Mouse (Mus musculus) spleen, adult 12 weeks (tissue): Measurements from ENCODE around the gene Fbxo11.
A peak's percentile ranks its signal among the peaks of the same experiment; 100 is the strongest.
"Not testable (repeated sequence)": the region's sequence is repeated elsewhere in the genome, so short reads cannot be mapped to it uniquely, and the experiment has no call there.

Source experiments
- DNase-seq: peaks from one replicate; pipeline ENCODE4 v3.0.0; 2022; ENCODE audit warnings: low spot score

Fbxo11 gene

GRCm38 (mm10) chr17:88006956-88007355, 58.1 kb downstream of the Fbxo11 start:
- no peak for DNase-seq

- no peak for DNase-seq
Observed at GRCm38 (mm10) chr17:88004892-88005291, 60.2 kb downstream of the Fbxo11 start.

DNA sequence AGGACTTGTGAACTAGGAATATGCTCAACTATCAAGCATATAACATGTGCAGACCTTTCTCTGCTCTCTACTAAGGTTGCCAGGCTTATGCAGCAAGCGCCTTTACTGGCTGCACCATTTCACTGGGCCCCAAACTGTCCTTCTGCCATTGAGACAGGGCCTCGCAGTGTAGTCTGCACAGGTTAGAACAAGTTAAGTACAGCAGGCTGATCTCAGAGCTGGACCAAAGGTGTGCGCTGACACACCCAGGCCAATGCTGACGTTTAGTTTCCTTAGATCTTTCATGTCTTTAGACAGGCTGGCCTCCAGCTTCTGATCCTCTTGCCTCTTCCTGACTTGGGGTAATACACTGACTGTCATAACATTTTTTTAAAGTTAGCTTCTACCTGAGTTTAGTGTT, 67.3 kb downstream of the Fbxo11 start:
- no peak for DNase-seq

DNA sequence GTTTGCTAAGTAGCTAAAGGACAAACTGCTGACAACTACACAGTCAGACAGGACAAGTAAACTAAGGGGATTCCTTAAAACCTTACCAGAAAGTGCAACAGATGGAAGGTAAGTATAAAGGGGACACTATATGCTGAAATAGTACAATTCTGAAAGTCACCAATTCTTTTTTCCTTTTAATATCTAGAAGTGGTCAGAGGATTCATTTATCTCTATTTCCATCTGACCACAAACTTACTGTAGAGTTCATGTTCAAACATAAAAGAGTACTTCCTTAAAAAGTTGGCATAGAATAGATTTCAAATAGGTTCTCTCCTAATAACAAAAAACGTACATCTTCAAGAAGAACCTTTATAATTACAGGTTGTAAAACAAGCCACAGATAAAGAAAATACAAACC, 71.8 kb downstream of the Fbxo11 start:
- DNase-seq, result no peak

- no peak for DNase-seq
Observed at GRCm38 (mm10) chr17:87992154-87992553, 72.9 kb downstream of the Fbxo11 start.

GRCm38 (mm10) chr17:87987507-87987906, 77.6 kb downstream of the Fbxo11 start:
- DNase-seq, result no peak

DNA sequence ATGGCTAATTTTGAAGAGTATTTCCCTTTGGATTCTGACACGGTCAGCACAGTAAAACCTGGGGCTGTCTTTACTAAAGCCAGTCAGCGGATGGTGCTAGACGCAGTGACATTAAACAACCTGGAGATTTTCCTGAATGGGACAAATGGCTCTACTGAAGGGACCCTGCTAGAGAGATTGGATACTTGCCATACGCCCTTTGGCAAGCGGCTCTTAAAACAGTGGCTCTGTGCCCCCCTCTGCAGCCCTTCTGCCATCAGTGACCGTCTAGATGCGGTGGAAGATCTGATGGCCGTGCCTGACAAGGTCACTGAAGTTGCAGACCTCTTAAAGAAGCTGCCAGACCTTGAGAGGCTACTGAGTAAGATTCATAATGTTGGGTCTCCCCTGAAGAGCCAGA, 79.2 kb downstream of the Fbxo11 start:
- DNase-seq, result no peak

GRCm38 (mm10) chr17:87984440-87985214, 80.5 kb downstream of the Fbxo11 start:
- no peak for DNase-seq

DNA sequence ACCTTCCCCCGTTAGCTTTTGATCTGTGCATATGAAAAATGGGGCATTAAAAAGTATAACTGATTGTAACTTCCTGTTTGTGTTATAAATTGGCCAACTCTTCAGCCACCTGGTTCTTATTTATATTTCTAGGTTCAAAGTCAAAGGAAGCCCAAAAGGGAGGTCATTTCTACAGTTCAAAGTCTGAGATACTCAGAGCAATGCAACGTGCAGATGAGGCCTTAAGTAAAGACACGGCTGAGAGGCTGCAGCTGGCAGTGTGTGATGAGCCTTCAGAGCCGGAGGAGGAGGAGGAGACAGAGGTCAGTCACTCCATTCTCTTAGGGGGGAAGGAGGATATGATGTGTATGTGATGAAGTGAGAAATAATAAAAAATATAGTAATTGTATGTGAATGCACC, 81.8 kb downstream of the Fbxo11 start:
- no peak for DNase-seq

DNA sequence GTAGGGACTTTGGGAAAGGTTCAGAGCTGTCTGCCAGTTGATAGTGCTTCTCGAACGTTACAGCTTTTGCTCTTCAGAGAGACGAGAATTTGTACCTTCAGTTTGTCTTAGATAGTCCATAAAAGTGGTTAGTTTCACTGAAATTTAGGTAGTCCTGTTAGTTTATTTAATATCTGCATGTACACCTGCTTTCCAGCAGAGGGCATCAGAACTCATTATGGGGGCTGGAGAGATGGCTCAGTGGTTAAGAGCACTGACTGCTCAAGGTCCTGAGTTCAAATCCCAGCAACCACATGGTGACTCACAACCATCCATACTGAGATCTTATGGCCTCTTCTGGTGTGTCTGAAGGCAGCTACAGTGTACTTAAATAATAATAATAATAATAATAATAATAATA, 83.0 kb downstream of the Fbxo11 start:
- DNase-seq, result no peak

DNA sequence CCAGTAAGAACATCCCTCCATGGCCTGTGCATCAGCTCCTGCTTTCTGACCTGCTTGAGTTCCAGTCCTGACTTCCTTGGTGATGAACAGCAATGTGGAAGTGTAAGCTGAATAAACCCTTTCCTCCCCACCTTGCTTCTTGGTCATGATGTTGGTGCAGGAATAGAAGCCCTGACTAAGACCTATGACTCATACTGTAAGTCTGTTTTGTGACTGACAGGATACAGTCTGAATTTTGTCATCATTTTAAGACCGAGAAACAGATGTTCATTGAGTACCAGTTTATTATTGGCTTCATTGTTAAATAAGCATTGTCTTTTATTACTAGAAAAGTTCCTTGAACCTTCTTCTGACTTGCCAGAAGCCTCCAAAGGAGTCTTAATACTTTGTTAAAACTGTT, 85.4 kb downstream of the Fbxo11 start:
- not testable (repeated sequence) for DNase-seq

- DNase-seq, result not testable (repeated sequence)
Observed at GRCm38 (mm10) chr17:87976927-87977326, 88.2 kb downstream of the Fbxo11 start.

- DNase-seq, result no peak
Observed at GRCm38 (mm10) chr17:87976154-87976806, 88.8 kb downstream of the Fbxo11 start.

- DNase-seq, result peak; percentile 54
Observed at GRCm38 (mm10) chr17:87975229-87975853, 89.8 kb downstream of the Fbxo11 start.

DNA sequence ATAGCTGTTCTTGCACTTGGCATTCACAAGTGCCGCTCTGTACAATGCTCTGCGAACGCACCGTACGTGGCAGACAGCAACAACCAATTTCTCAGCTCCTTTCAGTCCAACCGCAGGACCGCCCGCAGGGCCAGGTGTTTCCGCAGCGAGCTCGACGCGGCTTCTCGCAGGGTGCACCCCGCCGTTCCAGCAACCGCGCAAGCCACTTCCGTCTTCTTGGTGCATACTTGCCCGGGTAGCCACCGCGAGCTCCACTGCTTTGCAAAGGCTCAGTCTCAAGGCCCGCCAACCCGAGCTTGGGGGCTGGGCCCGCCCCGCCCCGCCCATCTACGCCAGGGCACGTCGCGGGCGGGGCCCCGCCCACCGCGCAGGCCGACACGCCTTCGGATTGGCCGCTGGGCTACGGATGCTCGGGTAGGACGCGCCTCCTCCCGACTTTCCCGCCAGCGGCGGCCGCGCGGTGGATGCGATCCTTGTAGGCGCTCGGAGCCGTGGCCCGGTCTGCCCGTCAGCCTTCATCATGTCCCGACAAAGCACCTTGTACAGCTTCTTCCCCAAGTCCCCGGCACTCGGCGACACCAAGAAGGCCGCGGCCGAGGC, 90.4 kb downstream of the Fbxo11 start, which contains the start of gene Msh6:
Gene Msh6, plus strand, starts transcription at position 434 of the 600 bp plus-strand sequence.
- DNase-seq, result peak; percentile 85

- no peak for DNase-seq
Observed at GRCm38 (mm10) chr17:87973261-87974167, 91.6 kb downstream of the Fbxo11 start.

DNA sequence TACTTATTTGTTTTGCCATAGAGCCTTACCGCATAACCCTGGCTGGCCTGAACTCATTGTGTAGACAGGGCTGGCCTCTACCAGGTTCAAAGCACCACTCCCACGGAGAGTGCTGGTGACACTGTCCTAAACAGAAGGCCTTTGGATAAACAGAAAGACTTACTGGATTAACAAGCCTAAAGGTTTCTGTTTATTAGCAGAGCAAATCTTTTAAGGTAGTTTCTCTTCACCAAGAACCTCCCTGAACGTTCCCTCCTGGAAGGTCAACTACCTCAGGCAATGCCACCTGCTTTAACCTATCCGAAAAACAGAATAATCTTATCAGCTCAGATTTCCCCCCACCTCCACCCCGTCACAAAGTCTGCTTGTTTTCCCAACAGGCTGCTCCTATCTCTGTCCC, 92.2 kb downstream of the Fbxo11 start:
- no peak for DNase-seq

- DNase-seq, result not testable (repeated sequence)
Observed at GRCm38 (mm10) chr17:87971696-87972591, 93.1 kb downstream of the Fbxo11 start.

DNA sequence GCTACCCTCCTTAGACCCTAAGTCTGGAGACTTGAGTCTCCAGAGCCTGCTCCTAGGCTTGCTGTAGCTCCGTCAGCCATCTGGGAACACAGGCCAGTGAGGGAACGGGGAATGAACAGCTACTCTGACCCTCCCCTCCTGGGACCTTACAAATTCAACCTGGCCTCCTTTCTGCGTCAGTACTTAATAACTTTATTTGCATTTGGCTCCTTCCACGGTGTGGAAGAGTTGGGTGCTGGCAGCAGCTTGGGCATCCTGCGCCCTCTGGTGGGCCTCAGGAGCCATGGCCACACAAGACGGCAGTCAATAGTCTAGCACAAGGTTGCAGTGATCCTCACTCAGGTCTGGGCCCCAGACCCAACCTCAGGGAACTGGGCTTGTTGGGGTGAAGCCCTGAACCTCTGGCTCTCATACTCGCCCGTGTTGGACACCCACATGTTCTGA, 96.6 kb downstream of the Fbxo11 start:
- DNase-seq, result not testable (repeated sequence)
